Mouse (Mus musculus) ES-E14 (cell line): ENCODE data around the gene Shroom4.

ENCODE experiments used
- HCFC1 ChIP-seq: IDR thresholded peaks from 2 replicates; pipeline ENCODE4 v1.6.1; 2012; ENCODE audit warnings: low read length, inconsistent platforms, borderline replicate concordance; ENCODE audit not compliant: insufficient read depth
- MAFK ChIP-seq: IDR thresholded peaks from 2 replicates; pipeline ENCODE4 v1.6.1; 2014; ENCODE audit warnings: mild to moderate bottlenecking, low read depth, low read length, inconsistent platforms; ENCODE audit not compliant: insufficient read depth

DNA sequence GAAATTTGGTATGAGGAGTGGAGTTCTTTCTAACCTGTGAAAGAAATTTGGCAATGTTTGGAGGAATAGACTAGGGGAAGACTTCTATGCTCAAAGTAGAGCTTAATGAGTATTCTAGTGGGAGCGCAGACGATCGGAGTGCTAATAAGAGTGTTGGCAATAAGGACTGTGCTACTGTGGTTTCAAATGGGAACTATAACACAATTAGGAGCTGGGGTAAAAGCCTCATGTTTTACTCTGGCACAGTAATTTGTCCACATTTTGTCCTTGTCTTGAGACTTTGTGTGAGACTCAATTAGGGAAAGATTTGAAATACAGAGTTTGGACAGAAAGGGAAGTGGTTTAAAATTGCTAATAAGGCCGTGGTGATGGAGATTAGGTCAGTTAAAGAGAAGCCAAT, 53.6 kb downstream of the Shroom4 start:
- TF ChIP-seq MAFK: no peak
- no peak for TF ChIP-seq HCFC1
